Mouse (Mus musculus) hindbrain, postnatal 0 days (tissue): ENCODE measurements around the gene Cpa1. TPM values are rescaled to one million over a fixed set of nuclear protein-coding genes. Genes with fewer than 3 reads are reported as not detected.

Experiments used
- ATAC-seq: fragments of 200-750 bp; cut with Nextera tagmentation; 2 replicates; pipeline ENCODE4 v1.8.0; 2017; ENCODE audit warnings: mild to moderate bottlenecking, moderate TSS enrichment, moderate library complexity
- DNase-seq: peaks from one replicate; pipeline ENCODE4 v3.0.0-alpha.2; 2015; ENCODE audit warnings: low spot score
- H3K27ac ChIP-seq: fragments of 300-500 bp; sonication (generic); 2 replicates; pipeline ENCODE4 v1.5.1; 2014; ENCODE audit warnings: mild to moderate bottlenecking
- H3K27me3 ChIP-seq: fragments of 300-500 bp; sonication (generic); 2 replicates; pipeline ENCODE4 v1.6.1; 2014; ENCODE audit warnings: low read length, mixed read lengths; ENCODE audit not compliant: insufficient read depth
- H3K36me3 ChIP-seq: fragments of 300-500 bp; sonication (generic); 2 replicates; pipeline ENCODE4 v1.6.1; 2014; ENCODE audit warnings: low read length, mixed read lengths; ENCODE audit not compliant: insufficient read depth
- H3K4me1 ChIP-seq: fragments of 300-500 bp; sonication (generic); 2 replicates; pipeline ENCODE4 v1.6.1; 2014; ENCODE audit warnings: antibody characterized with exemption, low read length, mixed read lengths; ENCODE audit not compliant: insufficient read depth
- H3K4me2 ChIP-seq: fragments of 300-500 bp; sonication (generic); 2 replicates; pipeline ENCODE4 v1.6.1; 2014; ENCODE audit warnings: low read depth, mild to moderate bottlenecking, low read length, moderate library complexity, mixed read lengths
- H3K4me3 ChIP-seq: fragments of 300-500 bp; sonication (generic); 2 replicates; pipeline ENCODE4 v1.5.1; 2014; ENCODE audit warnings: low read length
- H3K9ac ChIP-seq: fragments of 300-500 bp; sonication (generic); replicated peaks from 2 replicates; pipeline ENCODE4 v1.6.1; 2014; ENCODE audit warnings: mild to moderate bottlenecking, low read length, moderate library complexity, mixed read lengths
- H3K9me3 ChIP-seq: fragments of 300-500 bp; sonication (generic); 2 replicates; pipeline ENCODE4 v1.6.1; 2016; ENCODE audit warnings: low read length, mixed read lengths
- CTCF ChIP-seq: IDR thresholded peaks from 2 replicates; pipeline ENCODE4 v1.5.1; 2016; ENCODE audit warnings: antibody characterized with exemption, control low read depth, low read depth
- WGBS: fragments of 180-500 bp; shearing (Covaris S2); extraction: QIAGEN DNeasy Blood & Tissue Kit; methylation state at CpG from one replicate; pipeline ENCODE4 v1.1.7; 2014; 5-methylcytosine and 5-hydroxymethylcytosine counted together
- polyA plus RNA-seq: library from polyadenylated mRNA; unstranded; fragments of >200 nt; fragmentation: Nextera tagmentation; extraction: Ambion mirVana; gene quantifications from 2 replicates; pipeline ENCODE4 v1.2.1, GENCODE M21; 2015
- total RNA-seq: library from RNA; depleted of rRNA; stranded (reverse); fragments of >200 nt; gene quantifications from 2 replicates; pipeline ENCODE4 v1.2.3, GENCODE M21; 2014

The Cpa1 gene
- total and polyA plus RNA-seq, 2 experiments from 2014 or later: 0.68 to 0.84 TPM

DNA sequence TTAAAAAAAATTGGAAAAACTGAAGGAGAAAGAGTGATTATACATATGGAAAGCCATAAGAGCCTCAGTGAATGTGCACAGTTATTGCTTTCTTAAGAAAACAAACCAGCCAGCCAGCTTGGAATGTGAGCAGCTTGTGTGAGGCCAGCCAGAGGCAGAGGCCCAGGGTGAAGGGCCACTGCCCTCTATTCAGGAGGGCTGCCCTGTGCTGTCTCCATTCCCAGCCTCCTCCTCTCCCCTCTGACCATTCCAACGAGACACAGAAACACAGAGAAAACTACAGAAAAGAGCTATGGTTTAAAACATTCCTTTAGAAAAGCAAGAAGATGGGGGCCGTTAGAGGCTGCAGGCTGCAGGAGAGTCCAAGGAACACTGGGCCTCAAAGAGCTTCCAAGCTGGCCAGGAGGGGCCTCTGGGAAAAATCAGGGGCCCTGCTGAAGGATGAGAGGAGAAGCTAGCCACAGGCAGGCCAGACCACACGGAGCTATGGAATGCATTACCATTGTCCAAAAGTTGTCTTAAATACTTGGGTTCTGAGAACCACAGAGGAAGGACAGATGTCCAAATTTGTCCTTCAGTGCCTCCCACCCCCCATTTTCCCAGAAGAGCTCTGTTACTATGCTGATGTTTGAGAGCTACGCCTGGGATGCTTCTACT is 2.7 kb upstream of the Cpa1 start:
- Histone ChIP-seq H3K9me3 (no peaks in the 10 kb centered on the region), H3K4me1 (no peaks in the 10 kb centered on the region), H3K36me3 (no peaks in the 10 kb centered on the region), H3K27ac (no peak overlapping the region), H3K4me2 (no peak overlapping the region), H3K27me3 (no peaks in the 10 kb centered on the region), H3K9ac (no peak overlapping the region), H3K4me3 (no peak overlapping the region)
- ATAC-seq: no peak
- TF ChIP-seq CTCF: no peak
- DNase-seq: no peak
- WGBS: 42% methylated on average over 4 of the region's 4 CpGs

DNA sequence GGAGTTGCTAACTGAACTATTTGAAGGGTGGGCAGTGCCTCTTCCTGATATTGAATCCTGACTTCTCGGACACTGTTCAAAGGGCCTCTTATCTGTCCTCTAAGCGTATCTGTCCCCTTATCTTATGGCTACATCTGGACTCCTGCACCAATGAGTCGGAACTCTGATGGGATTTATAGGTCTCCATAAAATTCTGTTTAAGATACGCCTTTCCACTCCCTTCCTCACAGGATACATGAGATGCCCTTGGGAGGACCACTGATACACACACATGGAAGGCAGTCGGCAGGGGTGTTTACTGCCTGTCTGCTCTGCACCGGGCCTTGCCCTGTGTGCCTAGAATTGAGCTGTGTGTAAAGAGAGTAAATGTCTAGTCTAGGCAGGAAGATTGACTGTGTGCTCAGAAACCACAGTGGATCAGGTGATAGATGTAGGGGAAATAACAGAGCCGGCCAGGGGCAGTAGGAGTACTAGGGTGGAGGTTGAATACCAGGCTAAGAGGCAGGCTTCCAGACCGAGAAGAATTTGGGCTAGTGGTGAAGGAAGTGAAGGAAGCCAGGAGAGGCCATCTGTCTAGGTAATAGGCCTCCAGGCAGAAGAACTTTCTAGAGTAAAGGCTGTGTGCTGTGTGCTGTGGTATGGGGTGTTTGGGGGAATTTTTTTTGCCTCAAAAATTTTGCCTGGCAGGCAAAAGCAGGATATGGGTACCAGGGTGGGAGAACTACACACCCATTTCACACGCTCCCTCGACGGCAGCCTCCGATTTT is 4.9 kb downstream of the Cpa1 start:
- no peaks in the 10 kb centered on the region for H3K4me1 ChIP-seq
- ATAC-seq (no peak), DNase-seq (no peak)
- no peak overlapping the region for H3K4me3 ChIP-seq
- no peaks in the 10 kb centered on the region for H3K9me3 ChIP-seq
- 82% methylated on average over 12 of the region's 12 CpGs for WGBS
- H3K9ac ChIP-seq: no peak overlapping the region
- no peaks in the 10 kb centered on the region for H3K36me3 ChIP-seq
- no peak overlapping the region for H3K27ac ChIP-seq
- H3K27me3 ChIP-seq: no peaks in the 10 kb centered on the region
- no peak for TF ChIP-seq CTCF
- H3K4me2 ChIP-seq: no peak overlapping the region

DNA sequence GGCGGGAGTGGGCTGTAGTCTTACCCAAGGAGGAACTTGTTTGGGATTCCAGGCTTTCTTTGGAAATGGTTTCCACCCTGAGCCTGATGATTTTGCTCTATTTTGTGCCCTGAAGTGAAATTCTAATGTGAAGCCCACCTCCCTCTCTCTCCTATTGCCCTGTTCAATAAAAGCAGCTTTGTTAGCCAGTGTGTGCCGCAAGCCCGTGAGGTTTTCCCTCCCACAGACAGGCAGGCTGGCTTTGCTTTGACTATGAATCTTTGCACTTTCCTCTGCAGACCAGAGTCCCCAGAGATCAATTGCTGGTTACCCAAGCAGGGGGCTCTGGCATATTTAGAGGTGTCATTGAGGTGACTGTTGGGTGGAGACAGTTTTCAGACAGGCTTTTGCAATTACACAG is 5.4 kb downstream of the Cpa1 start:
- Histone ChIP-seq H3K9me3 (no peaks in the 10 kb centered on the region), H3K27me3 (no peaks in the 10 kb centered on the region), H3K4me3 (no peak overlapping the region), H3K4me2 (no peak overlapping the region), H3K9ac (no peak overlapping the region), H3K27ac (no peak overlapping the region), H3K36me3 (no peaks in the 10 kb centered on the region), H3K4me1 (peaks cover 4% of the 10 kb centered on the region; the same call in 1 of the 2 replicates)
- no peak for ATAC-seq
- WGBS: 48% methylated on average over 3 of the region's 3 CpGs
- TF ChIP-seq CTCF: no peak
- no peak for DNase-seq

DNA sequence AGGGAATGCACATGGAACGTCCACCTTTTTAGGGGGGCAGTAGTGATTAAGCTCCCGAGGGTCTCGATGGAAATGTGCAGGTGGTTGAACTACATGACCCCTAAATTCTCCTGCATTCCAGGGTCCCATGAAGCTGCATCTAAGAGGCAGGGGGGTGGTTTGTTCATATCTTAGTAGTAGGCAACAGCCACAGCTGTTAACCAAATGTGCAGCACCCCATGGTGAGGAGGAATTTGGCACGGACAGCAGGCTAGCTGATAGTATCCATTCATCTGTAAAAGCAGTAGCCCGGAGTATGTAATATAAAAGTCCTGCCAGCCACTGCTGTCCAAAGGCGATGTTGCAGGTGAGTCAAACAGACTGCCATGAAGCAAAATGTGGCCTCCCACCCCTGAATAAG is 6.4 kb downstream of the Cpa1 start:
- TF ChIP-seq CTCF: no peak
- Histone ChIP-seq H3K9me3 (no peaks in the 10 kb centered on the region), H3K27me3 (no peaks in the 10 kb centered on the region), H3K9ac (no peak overlapping the region), H3K36me3 (no peaks in the 10 kb centered on the region), H3K4me1 (peaks cover 9% of the 10 kb centered on the region; the same call in 1 of the 2 replicates), H3K4me2 (no peak overlapping the region), H3K27ac (no peak overlapping the region), H3K4me3 (no peak overlapping the region)
- ATAC-seq (no peak), DNase-seq (no peak)
- 62% methylated on average over 6 of the region's 6 CpGs for WGBS

DNA sequence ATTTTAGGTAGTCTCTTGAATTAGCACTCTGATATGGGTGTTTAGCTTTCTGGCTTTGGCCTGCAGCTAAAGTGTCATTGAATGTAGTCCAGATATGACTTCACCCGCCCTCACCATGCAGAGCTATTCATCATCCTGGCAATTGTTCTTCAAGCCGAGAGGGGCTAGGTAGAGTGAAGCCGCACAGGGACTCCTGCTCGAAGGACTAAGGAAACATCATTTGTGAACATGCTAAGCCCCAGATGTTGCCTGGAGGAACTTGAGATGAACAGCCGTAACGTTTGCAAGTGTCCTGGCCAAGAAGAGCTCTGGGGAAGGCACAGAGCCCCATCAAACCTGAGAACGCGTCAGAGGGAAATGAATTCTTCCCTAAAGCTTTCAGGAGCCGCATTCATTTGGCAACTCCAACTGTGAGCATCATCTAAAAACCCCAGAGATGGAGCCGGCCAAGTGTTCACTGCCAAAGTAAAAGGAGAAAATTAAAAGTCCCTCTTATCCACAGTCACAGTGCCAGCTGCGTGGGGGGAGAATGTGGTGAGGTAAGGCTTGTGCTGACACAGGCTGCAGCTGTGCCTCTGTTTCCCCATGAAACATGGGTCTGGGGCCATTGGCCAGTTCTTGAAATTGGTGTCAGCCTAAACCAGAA is 10.8 kb downstream of the Cpa1 start:
- Histone ChIP-seq H3K9me3 (no peaks in the 10 kb centered on the region), H3K4me3 (no peak overlapping the region), H3K4me1 (peaks cover 9% of the 10 kb centered on the region; the same call in 1 of the 2 replicates), H3K4me2 (no peak overlapping the region), H3K27me3 (no peaks in the 10 kb centered on the region), H3K9ac (no peak overlapping the region), H3K36me3 (no peaks in the 10 kb centered on the region), H3K27ac (no peak overlapping the region)
- peak; percentile 51 for DNase-seq
- WGBS: 40% methylated on average over 11 of the region's 11 CpGs
- no peak for ATAC-seq
- TF ChIP-seq CTCF: no peak

DNA sequence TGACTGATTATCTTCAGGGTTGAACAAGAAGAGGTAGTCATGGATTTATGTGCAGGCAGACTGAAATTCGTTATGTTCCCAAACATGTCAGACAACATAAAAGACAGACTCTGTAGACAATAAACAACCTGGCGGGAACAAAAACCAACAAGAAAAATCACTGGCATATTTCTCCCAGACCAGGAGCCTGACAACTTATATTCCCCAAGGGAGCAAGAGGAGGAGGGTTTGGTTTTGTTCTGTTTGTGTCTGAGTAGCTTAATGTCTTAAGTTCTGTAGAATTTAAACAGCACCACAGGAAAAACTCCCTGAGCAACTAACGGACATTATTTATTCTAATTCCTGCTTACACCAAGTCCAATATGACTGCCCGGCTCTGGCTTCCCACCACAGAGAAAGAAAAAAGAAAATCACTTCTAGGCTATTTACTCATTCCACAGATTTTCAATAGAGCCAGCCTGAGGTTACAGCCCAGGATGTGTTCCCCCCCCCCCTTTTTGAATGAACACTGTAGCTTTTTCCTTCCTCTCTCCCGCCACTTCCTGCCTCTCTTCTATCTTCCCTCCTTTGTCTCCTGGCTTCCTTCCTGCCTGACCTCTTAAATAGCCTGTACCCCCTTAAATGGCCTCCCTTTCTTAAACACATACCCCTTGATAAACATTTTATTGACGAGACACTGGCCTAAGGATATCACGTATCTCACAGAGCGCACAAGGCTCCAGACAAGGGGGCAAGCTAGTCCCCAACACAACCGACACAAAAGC is 13.6 kb downstream of the Cpa1 start:
- Histone ChIP-seq H3K4me1 (peaks cover 14% of the 10 kb centered on the region), H3K27me3 (no peaks in the 10 kb centered on the region), H3K27ac (peak overlapping the region; percentile 36; the same call in 1 of the 2 replicates), H3K36me3 (no peaks in the 10 kb centered on the region), H3K4me3 (no peak overlapping the region), H3K9me3 (no peaks in the 10 kb centered on the region), H3K9ac (no peak overlapping the region), H3K4me2 (no peak overlapping the region)
- ATAC-seq (no peak), DNase-seq (no peak)
- no peak for TF ChIP-seq CTCF
- WGBS: 56% methylated on average over 9 of the region's 9 CpGs
